Mouse (Mus musculus) C2C12 (cell line): ENCODE results near the gene Fbxo7.

Source experiments
- CEBPB ChIP-seq: IDR thresholded peaks from one replicate; pipeline ENCODE4 v1.6.1; 2011; ENCODE audit warnings: low read depth, mild to moderate bottlenecking, control low read depth, moderate library complexity
- CTCF ChIP-seq: IDR thresholded peaks from one replicate; pipeline ENCODE4 v1.5.1; 2011; ENCODE audit not compliant: control insufficient read depth, insufficient read depth, insufficient read length
- MYOD1 ChIP-seq: IDR thresholded peaks from one replicate; pipeline ENCODE4 v1.6.1; 2011; ENCODE audit warnings: low read depth; ENCODE audit not compliant: control insufficient read depth, insufficient read length

GRCm38 (mm10) chr10:85989412-85990115, 32.2 kb upstream of the Fbxo7 start:
- TF ChIP-seq CTCF (no peak), CEBPB (no peak), MYOD1 (no peak)
